Mouse (Mus musculus) embryo, embryonic 9.5 days (tissue): ENCODE results near the gene Nmnat2.

Source experiments
- DNase-seq: peaks from one replicate; pipeline ENCODE4 v3.0.0-alpha.2; 2017; ENCODE audit errors: extremely low spot score

Nmnat2 gene

GRCm38 (mm10) chr1:153124502-153124901 lies 169.7 kb downstream of the Nmnat2 start:
- DNase-seq: no peak

- no peak for DNase-seq
Measured at GRCm38 (mm10) chr1:153125287-153126275, 170.8 kb downstream of the Nmnat2 start.

- DNase-seq: no peak
Measured at GRCm38 (mm10) chr1:153126491-153127381, 171.9 kb downstream of the Nmnat2 start.

GRCm38 (mm10) chr1:153127622-153128021 lies 172.8 kb downstream of the Nmnat2 start:
- DNase-seq: no peak

- no peak for DNase-seq
Measured at GRCm38 (mm10) chr1:153128780-153129179, 174.0 kb downstream of the Nmnat2 start.

- DNase-seq: no peak
Measured at GRCm38 (mm10) chr1:153129992-153130713, 175.4 kb downstream of the Nmnat2 start.

GRCm38 (mm10) chr1:153133865-153134781 lies 179.3 kb downstream of the Nmnat2 start:
- peak; percentile 49 for DNase-seq

GRCm38 (mm10) chr1:153136647-153137046 lies 181.9 kb downstream of the Nmnat2 start:
- no peak for DNase-seq

GRCm38 (mm10) chr1:153138486-153138885 lies 183.7 kb downstream of the Nmnat2 start:
- DNase-seq: no peak

- DNase-seq: no peak
Measured at GRCm38 (mm10) chr1:153139635-153140034, 184.8 kb downstream of the Nmnat2 start.

GRCm38 (mm10) chr1:153140265-153140664 lies 185.5 kb downstream of the Nmnat2 start:
- no peak for DNase-seq

GRCm38 (mm10) chr1:153140747-153141228 lies 186.0 kb downstream of the Nmnat2 start:
- peak; percentile 24 for DNase-seq

- no peak for DNase-seq
Measured at GRCm38 (mm10) chr1:153144021-153144420, 189.2 kb downstream of the Nmnat2 start.

GRCm38 (mm10) chr1:153145791-153146190 lies 191.0 kb downstream of the Nmnat2 start:
- no peak for DNase-seq

- DNase-seq: no peak
Measured at GRCm38 (mm10) chr1:153152594-153152993, 197.8 kb downstream of the Nmnat2 start.

- DNase-seq: no peak
Measured at GRCm38 (mm10) chr1:153153619-153154137, 198.9 kb downstream of the Nmnat2 start.

GRCm38 (mm10) chr1:153155364-153155763 lies 200.6 kb downstream of the Nmnat2 start:
- DNase-seq: no peak

GRCm38 (mm10) chr1:153157021-153157623 lies 202.3 kb downstream of the Nmnat2 start:
- no peak for DNase-seq

GRCm38 (mm10) chr1:153159137-153159536 lies 204.3 kb downstream of the Nmnat2 start:
- no peak for DNase-seq

GRCm38 (mm10) chr1:153163831-153164230 lies 209.0 kb downstream of the Nmnat2 start:
- DNase-seq: no peak
